Comparison of ENCODE assay signal across 8 mouse cellular contexts in the genomic region with DNA sequence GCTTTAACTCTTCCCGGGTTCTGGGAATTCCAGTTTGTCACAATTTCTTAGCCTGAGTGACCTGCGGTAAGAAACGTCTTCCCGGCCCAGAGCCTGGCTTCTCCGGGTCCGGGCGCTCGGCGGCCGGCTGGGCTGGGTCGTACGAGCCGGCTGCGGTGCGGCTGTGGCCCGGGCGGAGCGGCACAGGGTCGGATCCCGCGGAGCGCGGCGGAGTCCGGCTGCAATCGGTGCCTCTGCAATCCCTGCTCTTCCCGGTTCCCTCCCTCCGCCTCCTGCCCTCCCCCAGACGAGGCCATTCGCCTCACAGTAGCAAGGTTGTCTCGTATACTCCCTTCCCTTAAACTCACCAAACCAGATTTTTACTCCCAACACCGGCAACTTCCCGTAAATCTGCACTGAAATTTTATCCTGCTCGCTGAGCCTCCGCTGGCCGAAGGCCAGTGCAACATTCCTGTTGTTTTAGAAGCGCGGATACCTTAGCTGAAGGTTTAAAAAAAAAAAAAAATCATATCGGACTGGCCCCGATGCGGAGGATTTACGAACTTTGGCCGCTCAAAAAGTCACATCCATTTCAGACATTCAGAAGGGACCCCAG. TPM values are rescaled to one million over a fixed set of nuclear protein-coding genes. Genes with fewer than 3 reads are reported as not detected.
DNase-seq lines count a peak whose midpoint lies in the region; ATAC-seq and TF ChIP-seq lines count a peak whose summit lies in the region.

No protein-coding gene starts in this region.

- peak overlapping the region; percentile 40 for H3K4me3 ChIP-seq in embryonic facial prominence, embryonic 11.5 days (ENCODE audit: low read depth, low read length)
- peak overlapping the region; percentile 56 for H3K4me3 ChIP-seq in heart, embryonic 12.5 days
- peak overlapping the region; percentile 45 for H3K4me3 ChIP-seq in kidney, embryonic 14.5 days (ENCODE audit: low read length)
- peak overlapping the region; percentile 61 for H3K4me3 ChIP-seq in lung, postnatal 0 days (ENCODE audit: low read depth, low read length)

- H3K9ac ChIP-seq in embryonic facial prominence, embryonic 11.5 days (replicated peaks; ENCODE audit: low read length), result peak overlapping the region; percentile 55
- H3K9ac ChIP-seq in heart, embryonic 12.5 days, result peak overlapping the region; percentile 64
- peak overlapping the region; percentile 54 for H3K9ac ChIP-seq in kidney, embryonic 14.5 days (ENCODE audit: low read depth, low read length)
- peak overlapping the region; percentile 51 for H3K9ac ChIP-seq in lung, postnatal 0 days (replicated peaks; ENCODE audit: low read depth)

- peaks cover 11% of the 10 kb centered on the region; the same call in 1 of the 2 replicates for H3K27me3 ChIP-seq in embryonic facial prominence, embryonic 11.5 days (ENCODE audit: control insufficient read depth, insufficient read depth, low read length)
- peaks cover 34% of the 10 kb centered on the region for H3K27me3 ChIP-seq in heart, embryonic 12.5 days (replicated peaks)
- H3K27me3 ChIP-seq in kidney, embryonic 14.5 days (ENCODE audit: control insufficient read depth, insufficient read depth, low read length), result peaks cover 11% of the 10 kb centered on the region; the same call in 1 of the 2 replicates
- 0 out of 2 replicates have a peak, but pooled peaks cover 2% of the 10 kb centered on the region for H3K27me3 ChIP-seq in lung, postnatal 0 days (replicated peaks; ENCODE audit: insufficient read depth, low read length)

- no peaks in the 10 kb centered on the region for H3K9me3 ChIP-seq in embryonic facial prominence, embryonic 11.5 days (replicated peaks; ENCODE audit: control insufficient read depth, low read length)
- H3K9me3 ChIP-seq in heart, embryonic 12.5 days (replicated peaks), result no peaks in the 10 kb centered on the region
- H3K9me3 ChIP-seq in kidney, embryonic 14.5 days (ENCODE audit: control insufficient read depth, low read length), result no peaks in the 10 kb centered on the region
- no peaks in the 10 kb centered on the region for H3K9me3 ChIP-seq in lung, postnatal 0 days (ENCODE audit: low read length)

- WGBS in embryonic facial prominence, embryonic 11.5 days, result under 1% methylated on average over 43 of the region's 43 CpGs
- WGBS in heart, embryonic 12.5 days, result 0% methylated on average over 43 of the region's 43 CpGs
- WGBS in kidney, embryonic 14.5 days, result under 1% methylated on average over 43 of the region's 43 CpGs
- 3% methylated on average over 42 of the region's 43 CpGs for WGBS in lung, postnatal 0 days

- TF ChIP-seq EP300 in lung, postnatal 0 days (IDR thresholded peaks at IDR 0.05), result no peak

- peak; percentile 37 to 47 for DNase-seq in B cell, adult 2 months
- peak; percentile 72 to 74 for DNase-seq in adrenal gland, adult 18-20 months (ENCODE audit: low spot score in 2 of 2)
- peak; percentile 69 for DNase-seq in embryonic facial prominence, embryonic 11.5 days (ENCODE audit: low spot score)
- DNase-seq in lung, postnatal 0 days (ENCODE audit: low spot score), result peak; percentile 91
- peak; percentile 21 for DNase-seq in ovary, postnatal 10 days (ENCODE audit: low spot score)

- peak overlapping the region; percentile 92 for H3K4me2 ChIP-seq in embryonic facial prominence, embryonic 11.5 days (ENCODE audit: low read depth, low read length)
- H3K4me2 ChIP-seq in heart, embryonic 12.5 days, result peak overlapping the region; percentile 98
- H3K4me2 ChIP-seq in kidney, embryonic 14.5 days (replicated peaks; ENCODE audit: low read depth, low read length), result peak overlapping the region; percentile 62
- H3K4me2 ChIP-seq in lung, postnatal 0 days (replicated peaks; ENCODE audit: low read depth, low read length), result peak overlapping the region; percentile 87

- TF ChIP-seq CTCF in lung, postnatal 0 days (IDR thresholded peaks at IDR 0.05), result no peak

- peak; percentile 84 for ATAC-seq in embryonic facial prominence, embryonic 11.5 days (replicated peaks; ENCODE audit: insufficient number of reproducible peaks, low FRiP score, low TSS enrichment, low read depth)
- ATAC-seq in heart, embryonic 12.5 days (ENCODE audit: insufficient number of reproducible peaks, low FRiP score), result peak; percentile 61; the same call in 1 of the 2 replicates
- ATAC-seq in kidney, embryonic 14.5 days (ENCODE audit: low FRiP score, low TSS enrichment), result peak; percentile 88
- peak; percentile 90 for ATAC-seq in lung, postnatal 0 days
- no peak for ATAC-seq in erythroid progenitor cell, adult 5-6 weeks (replicated peaks; ENCODE audit: low FRiP score, poor library complexity, severe bottlenecking)

- H3K36me3 ChIP-seq in embryonic facial prominence, embryonic 11.5 days (replicated peaks; ENCODE audit: control insufficient read depth, insufficient read depth, low read depth, low read length), result no peaks in the 10 kb centered on the region
- H3K36me3 ChIP-seq in heart, embryonic 12.5 days, result no peaks in the 10 kb centered on the region
- H3K36me3 ChIP-seq in kidney, embryonic 14.5 days (ENCODE audit: control insufficient read depth, insufficient read depth, low read length), result no peaks in the 10 kb centered on the region
- H3K36me3 ChIP-seq in lung, postnatal 0 days (ENCODE audit: insufficient read depth, low read length), result no peaks in the 10 kb centered on the region

- H3K4me1 ChIP-seq in embryonic facial prominence, embryonic 11.5 days (ENCODE audit: control insufficient read depth, insufficient read depth, low read length), result peaks cover 2% of the 10 kb centered on the region
- H3K4me1 ChIP-seq in heart, embryonic 12.5 days (replicated peaks), result peaks cover 10% of the 10 kb centered on the region
- H3K4me1 ChIP-seq in kidney, embryonic 14.5 days (ENCODE audit: control insufficient read depth, insufficient read depth, low read length), result peaks cover 8% of the 10 kb centered on the region; the same call in 1 of the 2 replicates
- H3K4me1 ChIP-seq in lung, postnatal 0 days (ENCODE audit: insufficient read depth, low read depth, low read length), result no peaks in the 10 kb centered on the region

- H3K27ac ChIP-seq in embryonic facial prominence, embryonic 11.5 days (replicated peaks; ENCODE audit: low read depth, low read length), result no peak overlapping the region
- no peak overlapping the region for H3K27ac ChIP-seq in heart, embryonic 12.5 days (ENCODE audit: poor library complexity, severe bottlenecking)
- H3K27ac ChIP-seq in kidney, embryonic 14.5 days (ENCODE audit: low read depth, low read length), result peak overlapping the region; percentile 93
- peak overlapping the region; percentile 87 for H3K27ac ChIP-seq in lung, postnatal 0 days (ENCODE audit: low read length)

RNA-seq across cellular contexts. Expression of a gene that starts 22.1 kb away (rescaled TPM):
- 100 to 1,000 TPM in 1 of 2 experiments, 10 to 100 TPM in 1; 74.5 to 128 TPM for total RNA-seq in adrenal gland, adult 18-20 months (2021)
- polyA plus RNA-seq in embryonic facial prominence, embryonic 11.5 days (2014; fragmentation: Nextera tagmentation; extraction: Ambion mirVana), result 2.9 and 3.6 TPM in 2 replicates
- polyA plus RNA-seq in heart, embryonic 12.5 days (2016; fragmentation: Nextera tagmentation; extraction: Ambion mirVana), result 2.2 and 2.4 TPM in 2 replicates
- polyA plus RNA-seq in kidney, embryonic 14.5 days (2014; fragmentation: Nextera tagmentation; extraction: Ambion mirVana), result 27.6 and 45.6 TPM in 2 replicates
- polyA plus RNA-seq in lung, postnatal 0 days (2015; fragmentation: Nextera tagmentation; extraction: Ambion mirVana), result 41.5 and 50.2 TPM in 2 replicates
- 0.36 and 0.42 TPM in 2 replicates for total RNA-seq in erythroid progenitor cell, adult 5-6 weeks (2015; ENCODE audit: low replicate concordance)
- total RNA-seq in erythroid progenitor cell, adult 5-6 weeks (2017; ENCODE audit: low replicate concordance), result 0.39 and 4.7 TPM in 2 replicates

Comparison
In these comparisons a context has a peak if more than half of its experiments do, and no peak if none do; other contexts are left out.
1. DNase-seq: peak in every context shown above with its lines; median percentile 91 in lung, postnatal 0 days; 73 in adrenal gland, adult 18-20 months; 69 in embryonic facial prominence, embryonic 11.5 days; 42 in B cell, adult 2 months; 21 in ovary, postnatal 10 days.
2. H3K27ac ChIP-seq: peak in kidney, embryonic 14.5 days (single experiment) and lung, postnatal 0 days (single experiment); none in embryonic facial prominence, embryonic 11.5 days (single experiment) and heart, embryonic 12.5 days (single experiment).
3. Peak in every context shown above with its lines, with median percentiles within 50 percentile points of each other: H3K4me2 ChIP-seq, H3K4me3 ChIP-seq and H3K9ac ChIP-seq.